Mouse (Mus musculus) limb, embryonic 14.5 days (tissue): Measurements from ENCODE around the gene Rhou. TPM values are rescaled to one million over a fixed set of nuclear protein-coding genes. Genes with fewer than 3 reads are reported as not detected.

Experiments
- ATAC-seq: fragments of 200-750 bp; cut with Nextera tagmentation; 2 replicates; pipeline ENCODE4 v1.8.0; 2017; ENCODE audit warnings: low read depth, moderate number of reproducible peaks, moderate TSS enrichment; ENCODE audit not compliant: low FRiP score
- DNase-seq: peaks from one replicate; pipeline ENCODE4 v3.0.0-alpha.2; 2015; ENCODE audit warnings: low spot score
- H3K27ac ChIP-seq: fragments of 300-500 bp; sonication (generic); replicated peaks from 2 replicates; pipeline ENCODE4 v1.5.1; 2014; ENCODE audit warnings: low read depth, mild to moderate bottlenecking, low read length, moderate library complexity, mixed read lengths
- H3K27me3 ChIP-seq: fragments of 300-500 bp; sonication (generic); 2 replicates; pipeline ENCODE4 v1.6.1; 2014; ENCODE audit warnings: low read length, mixed read lengths; ENCODE audit not compliant: control insufficient read depth, insufficient read depth
- H3K36me3 ChIP-seq: fragments of 300-500 bp; sonication (generic); 2 replicates; pipeline ENCODE4 v1.6.1; 2014; ENCODE audit warnings: mild to moderate bottlenecking, low read length, moderate library complexity, mixed read lengths; ENCODE audit not compliant: control insufficient read depth, insufficient read depth
- H3K4me1 ChIP-seq: fragments of 300-500 bp; sonication (generic); 2 replicates; pipeline ENCODE4 v1.6.1; 2014; ENCODE audit warnings: antibody characterized with exemption, low read length, mixed read lengths; ENCODE audit not compliant: control insufficient read depth, insufficient read depth
- H3K4me2 ChIP-seq: fragments of 300-500 bp; sonication (generic); replicated peaks from 2 replicates; pipeline ENCODE4 v1.6.1; 2014; ENCODE audit warnings: low read depth, mild to moderate bottlenecking, low read length, moderate library complexity; ENCODE audit not compliant: severe bottlenecking
- H3K4me3 ChIP-seq: fragments of 300-500 bp; sonication (generic); replicated peaks from 2 replicates; pipeline ENCODE4 v1.5.1; 2014; ENCODE audit warnings: low read length
- H3K9ac ChIP-seq: fragments of 300-500 bp; sonication (generic); 2 replicates; pipeline ENCODE4 v1.6.1; 2014; ENCODE audit warnings: mild to moderate bottlenecking, low read depth, low read length, moderate library complexity; ENCODE audit not compliant: severe bottlenecking
- H3K9me3 ChIP-seq: fragments of 300-500 bp; sonication (generic); 2 replicates; pipeline ENCODE4 v1.6.1; 2016; ENCODE audit warnings: low read length; ENCODE audit not compliant: control insufficient read depth
- POLR2A ChIP-seq: fragments of 200-500 bp; IDR thresholded peaks from 2 replicates; pipeline ENCODE4 v1.8.0; 2012; ENCODE audit warnings: inconsistent platforms, mild to moderate bottlenecking, moderate library complexity, borderline replicate concordance; ENCODE audit not compliant: insufficient read depth, insufficient read length; ENCODE audit errors: extremely low read depth
- WGBS: fragments of 180-500 bp; shearing (Covaris S2); extraction: QIAGEN DNeasy Blood & Tissue Kit; methylation state at CpG from one replicate; pipeline ENCODE4 v1.1.7; 2014; 5-methylcytosine and 5-hydroxymethylcytosine counted together
- polyA plus RNA-seq, 2 experiments: library from polyadenylated mRNA; depleted of rRNA in 1 of 2; stranded (reverse) in 1 of 2; unstranded in 1 of 2; fragments of >200 nt; fragmentation: Nextera tagmentation in 1 of 2; extraction: Ambion mirVana in 1 of 2; gene quantifications; 2 replicates each; pipeline versions ENCODE4 v1.2.1 to v1.2.3; 2012 to 2014

Gene Rhou
- polyA plus RNA-seq, 2 experiments: 11.0 to 21.2 TPM

DNA sequence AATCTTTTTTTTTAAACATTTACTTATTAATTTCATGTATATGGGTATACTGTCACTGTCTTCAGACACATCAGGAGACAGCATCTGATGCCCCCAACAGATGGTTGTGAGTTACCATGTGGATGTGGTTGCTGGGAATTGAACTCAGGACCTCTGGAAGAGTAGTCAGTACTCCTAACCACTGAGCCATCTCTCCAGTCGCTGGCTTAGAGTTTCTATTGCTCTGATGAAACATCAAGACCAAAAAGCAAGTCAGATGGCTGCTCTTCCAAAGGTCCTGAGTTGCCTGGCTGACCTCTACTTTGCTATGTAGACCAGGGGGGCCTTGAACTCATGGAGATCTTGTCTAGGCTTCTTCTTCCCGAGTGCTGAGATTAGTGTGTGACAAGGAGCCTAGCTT is 28.0 kb upstream of the Rhou start:
- 0 out of 2 replicates have a peak, but pooled peaks cover 4% of the 10 kb centered on the region for H3K4me1 ChIP-seq
- ATAC-seq (no peak), DNase-seq (no peak)
- H3K4me2 ChIP-seq: no peak overlapping the region
- H3K36me3 ChIP-seq: no peaks in the 10 kb centered on the region
- H3K9ac ChIP-seq: no peak overlapping the region
- no peak overlapping the region for H3K4me3 ChIP-seq
- H3K9me3 ChIP-seq: no peaks in the 10 kb centered on the region
- no peak overlapping the region for H3K27ac ChIP-seq
- WGBS: 26% methylated on average over 2 of the region's 2 CpGs
- peaks cover 16% of the 10 kb centered on the region for H3K27me3 ChIP-seq
- TF ChIP-seq POLR2A: no peak

GRCm38 (mm10) chr8:123627410-123628147 is 26.1 kb upstream of the Rhou start:
- H3K27ac ChIP-seq: no peak overlapping the region
- WGBS: 65% methylated on average over 6 of the region's 6 CpGs
- peaks cover 16% of the 10 kb centered on the region for H3K27me3 ChIP-seq
- H3K4me3 ChIP-seq: no peak overlapping the region
- ATAC-seq (no peak), DNase-seq (no peak)
- H3K4me1 ChIP-seq: 0 out of 2 replicates have a peak, but pooled peaks cover 7% of the 10 kb centered on the region
- no peak overlapping the region for H3K4me2 ChIP-seq
- no peak overlapping the region for H3K9ac ChIP-seq
- no peak for TF ChIP-seq POLR2A
- no peaks in the 10 kb centered on the region for H3K9me3 ChIP-seq
- H3K36me3 ChIP-seq: no peaks in the 10 kb centered on the region

- DNase-seq (peak; percentile 44), ATAC-seq (no peak)
- WGBS: 4% methylated on average over 8 of the region's 8 CpGs
- Histone ChIP-seq H3K36me3 (no peaks in the 10 kb centered on the region), H3K27ac (no peak overlapping the region), H3K4me2 (peak overlapping the region; percentile 49), H3K4me3 (peak overlapping the region; percentile 25), H3K9ac (no peak overlapping the region), H3K9me3 (no peaks in the 10 kb centered on the region), H3K27me3 (peaks cover 16% of the 10 kb centered on the region), H3K4me1 (0 out of 2 replicates have a peak, but pooled peaks cover 7% of the 10 kb centered on the region)
- no peak for TF ChIP-seq POLR2A
Observed at GRCm38 (mm10) chr8:123628253-123628967, 25.3 kb upstream of the Rhou start.

- peak overlapping the region; percentile 49 for H3K4me2 ChIP-seq
- ATAC-seq (peak; percentile 50; the same call in 1 of the 2 replicates), DNase-seq (peak; percentile 92)
- peak overlapping the region; percentile 25 for H3K4me3 ChIP-seq
- no peak overlapping the region for H3K9ac ChIP-seq
- H3K4me1 ChIP-seq: 0 out of 2 replicates have a peak, but pooled peaks cover 7% of the 10 kb centered on the region
- TF ChIP-seq POLR2A: no peak
- no peak overlapping the region for H3K27ac ChIP-seq
- H3K9me3 ChIP-seq: no peaks in the 10 kb centered on the region
- no peaks in the 10 kb centered on the region for H3K36me3 ChIP-seq
- 12% methylated on average over 19 of the region's 19 CpGs for WGBS
- peaks cover 16% of the 10 kb centered on the region for H3K27me3 ChIP-seq
Observed at GRCm38 (mm10) chr8:123628968-123629755, 24.6 kb upstream of the Rhou start.

GRCm38 (mm10) chr8:123630058-123630457 is 23.7 kb upstream of the Rhou start:
- Histone ChIP-seq H3K4me2 (peak overlapping the region; percentile 33), H3K9ac (no peak overlapping the region), H3K4me1 (0 out of 2 replicates have a peak, but pooled peaks cover 7% of the 10 kb centered on the region), H3K27me3 (0 out of 2 replicates have a peak, but pooled peaks cover 8% of the 10 kb centered on the region), H3K36me3 (no peaks in the 10 kb centered on the region), H3K27ac (no peak overlapping the region), H3K4me3 (no peak overlapping the region), H3K9me3 (no peaks in the 10 kb centered on the region)
- DNase-seq (no peak), ATAC-seq (no peak)
- 36% methylated on average over 10 of the region's 10 CpGs for WGBS
- TF ChIP-seq POLR2A: no peak
